Mouse (Mus musculus): Measurements from ENCODE around the gene Pwp2. TPM values are rescaled to one million over a fixed set of nuclear protein-coding genes. Genes with fewer than 3 reads are reported as not detected.

Pwp2 gene
- total and polyA plus RNA-seq, 3 experiments = 41.2 to 49.9 (median 43.0) TPM

DNA sequence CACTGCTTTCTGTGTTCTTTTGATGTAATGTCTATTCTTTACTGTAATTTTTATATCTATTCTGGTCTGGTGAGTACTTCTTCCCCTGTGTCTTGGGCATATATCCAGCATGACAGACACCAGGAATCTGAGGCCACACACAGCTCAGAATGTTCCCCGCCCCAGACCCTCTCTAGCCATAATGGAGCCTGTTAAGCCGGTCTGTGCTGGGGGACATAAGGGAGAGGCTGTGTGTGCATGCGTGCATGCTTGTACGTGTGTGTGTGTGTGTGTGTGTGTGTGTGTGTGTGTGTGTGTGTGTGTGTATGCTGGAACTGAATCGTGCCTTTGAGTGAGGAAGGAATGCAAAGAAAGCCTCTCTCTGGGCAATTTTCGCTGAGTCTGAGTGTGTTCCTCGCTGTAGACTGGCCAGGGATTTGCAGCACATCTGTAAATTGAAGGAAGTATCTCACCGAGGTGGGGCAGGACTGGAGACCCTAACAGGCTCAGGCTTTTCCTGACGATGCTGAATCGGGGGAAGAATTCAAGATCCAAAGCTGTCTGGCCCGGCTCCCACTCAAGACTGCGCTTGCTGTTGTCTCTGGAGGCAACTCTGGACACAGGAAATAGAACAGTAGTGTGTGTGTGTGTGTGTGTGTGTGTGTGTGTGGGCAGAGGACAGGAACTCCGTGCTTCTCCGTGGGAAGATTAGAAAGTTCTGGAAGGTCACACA lies 46.0 kb downstream of the Pwp2 start:
- dilution Hi-C loops (cut with MboI; ENCODE audit: extremely low pct_ligation_motif_present, extremely low pct_unique_long_range_greater_than_20kb, low sequenced_read_pairs) = no loop called here
- H3K4me2 ChIP-seq (ENCODE audit: insufficient read depth, low read depth, poor library complexity, severe bottlenecking) = no peak overlapping the region
- no peaks in the 10 kb centered on the region for H3K36me3 ChIP-seq (replicated peaks in 1 of 2; ENCODE audit: control insufficient read depth in 1 of 2, insufficient read depth in 1 of 2, low read length in 1 of 2)

GRCm38 (mm10) chr10:78137191-78137590 lies 47.8 kb downstream of the Pwp2 start:
- dilution Hi-C loops (cut with MboI; ENCODE audit: extremely low pct_ligation_motif_present, extremely low pct_unique_long_range_greater_than_20kb, low sequenced_read_pairs) = no loop called here
- H3K4me1 ChIP-seq (ENCODE audit: control insufficient read depth in 1 of 2, insufficient read depth in 2 of 2) = peaks cover 36 to 45% of the 10 kb centered on the region in 2 experiments

More for the DNA sequence above, 46.0 kb downstream of the Pwp2 start:
- Histone ChIP-seq H3K79me2 (replicated peaks; ENCODE audit: control insufficient read depth, extremely low read depth, insufficient read depth, poor library complexity, severe bottlenecking) (no peaks in the 10 kb centered on the region), H3K27ac (ENCODE audit: insufficient read depth, low read depth) (no peak overlapping the region), H3K9ac (ENCODE audit: insufficient read depth, low read depth) (no peak overlapping the region), H3K27me3 (replicated peaks) (peaks cover 12% of the 10 kb centered on the region), H3K9me3 (replicated peaks; ENCODE audit: low read length) (no peaks in the 10 kb centered on the region), H3K4me3 (replicated peaks in 1 of 3; ENCODE audit: low read depth in 2 of 3, low read length in 2 of 3, poor library complexity in 1 of 3) (no peak overlapping the region), H3K4me1 (ENCODE audit: control insufficient read depth in 1 of 2, insufficient read depth in 2 of 2) (peaks cover 34 to 40% of the 10 kb centered on the region in 2 experiments)
- in situ Hi-C loops (cut with MboI; ENCODE audit: low pct_ligation_motif_present, low pct_unique_long_range_greater_than_20kb, low sequenced_read_pairs) = no loop called here
- TF ChIP-seq IRF4 (IDR thresholded peaks at IDR 0.05; ENCODE audit: low read depth, low read length) (no peak), USF1 (IDR thresholded peaks at IDR 0.05; ENCODE audit: low read depth, low read length) (no peak), GABPA (IDR thresholded peaks at IDR 0.05; ENCODE audit: insufficient replicate concordance, low read depth, low read length) (no peak), POLR2AphosphoS2 (IDR thresholded peaks at IDR 0.05; ENCODE audit: low read depth, low read length) (no peak), PAX5 (IDR thresholded peaks at IDR 0.05; ENCODE audit: low read length) (no peak), MYC (IDR thresholded peaks at IDR 0.05; ENCODE audit: low read depth, low read length) (no peak), E2F4 (IDR thresholded peaks at IDR 0.05; ENCODE audit: insufficient replicate concordance, low read depth, low read length) (no peak), JUND (conservative IDR thresholded peaks at IDR 0.05; ENCODE audit: low read depth, low read length) (no peak), ZNF384 (IDR thresholded peaks at IDR 0.05; ENCODE audit: low read depth, low read length) (no peak), BHLHE40 (IDR thresholded peaks at IDR 0.05; ENCODE audit: low read depth, low read length) (no peak), NELFE (IDR thresholded peaks at IDR 0.05; ENCODE audit: low read depth, low read length) (no peak), MAZ (IDR thresholded peaks at IDR 0.05; ENCODE audit: low read depth, low read length) (no peak), NRF1 (IDR thresholded peaks at IDR 0.05; ENCODE audit: low read depth, low read length) (no peak), SIN3A (IDR thresholded peaks at IDR 0.05; ENCODE audit: low read length) (no peak), CHD2 (IDR thresholded peaks at IDR 0.05; ENCODE audit: low read length) (no peak), SMC3 (IDR thresholded peaks at IDR 0.05; ENCODE audit: low read depth, low read length) (no peak), ZMIZ1 (IDR thresholded peaks at IDR 0.05; ENCODE audit: low read depth, low read length) (no peak), EP300 (IDR thresholded peaks at IDR 0.05; ENCODE audit: low read length) (no peak)
- no peak for DNase-seq (ENCODE audit: extremely low read depth)

More at GRCm38 (mm10) chr10:78137191-78137590, 47.8 kb downstream of the Pwp2 start:
- Histone ChIP-seq H3K27me3 (replicated peaks) (peaks cover 12% of the 10 kb centered on the region), H3K36me3 (replicated peaks in 1 of 2; ENCODE audit: control insufficient read depth in 1 of 2, insufficient read depth in 1 of 2, low read length in 1 of 2) (no peaks in the 10 kb centered on the region), H3K27ac (ENCODE audit: insufficient read depth, low read depth) (no peak overlapping the region), H3K9me3 (replicated peaks; ENCODE audit: low read length) (peaks cover 6% of the 10 kb centered on the region), H3K4me2 (ENCODE audit: insufficient read depth, low read depth, poor library complexity, severe bottlenecking) (no peak overlapping the region), H3K79me2 (replicated peaks; ENCODE audit: control insufficient read depth, extremely low read depth, insufficient read depth, poor library complexity, severe bottlenecking) (no peaks in the 10 kb centered on the region), H3K9ac (ENCODE audit: insufficient read depth, low read depth) (no peak overlapping the region), H3K4me3 (replicated peaks in 1 of 3; ENCODE audit: low read depth in 2 of 3, low read length in 2 of 3, poor library complexity in 1 of 3) (no peak overlapping the region)
- DNase-seq (ENCODE audit: extremely low read depth) = no peak
- no peak for TF ChIP-seq NELFE (IDR thresholded peaks at IDR 0.05; ENCODE audit: low read depth, low read length)
- no peak for TF ChIP-seq SMC3 (IDR thresholded peaks at IDR 0.05; ENCODE audit: low read depth, low read length)
- TF ChIP-seq ZKSCAN1 (IDR thresholded peaks at IDR 0.05; ENCODE audit: borderline replicate concordance, low read depth, low read length) = no peak
- no peak for TF ChIP-seq POLR2AphosphoS2 (IDR thresholded peaks at IDR 0.05; ENCODE audit: low read depth, low read length)
- no peak for TF ChIP-seq JUND (conservative IDR thresholded peaks at IDR 0.05; ENCODE audit: low read depth, low read length)
- TF ChIP-seq BHLHE40 (IDR thresholded peaks at IDR 0.05; ENCODE audit: low read depth, low read length) = 0 out of 2 replicates have a peak, but pooled peaks have one; percentile 9
- in situ Hi-C loops (cut with MboI; ENCODE audit: low pct_ligation_motif_present, low pct_unique_long_range_greater_than_20kb, low sequenced_read_pairs) = no loop called here
